Mouse (Mus musculus) cerebellum, adult 2 months (tissue): ENCODE data around the gene 2810006K23Rik. TPM values are rescaled to one million over a fixed set of nuclear protein-coding genes. Genes with fewer than 3 reads are reported as not detected.

Experiments used
- DNase-seq, 2 experiments: peaks; one replicate each; pipeline ENCODE4 v3.0.0; 2021
- H3K27ac ChIP-seq: fragments of 200-500 bp; 2 replicates; pipeline ENCODE4 v1.5.1; 2012; ENCODE audit warnings: low read length, control low read depth, inconsistent platforms; ENCODE audit not compliant: insufficient read depth
- H3K27me3 ChIP-seq: fragments of 200-500 bp; 2 replicates; pipeline ENCODE4 v1.6.1; 2012; ENCODE audit warnings: inconsistent platforms, mild to moderate bottlenecking, low read length, moderate library complexity; ENCODE audit not compliant: control insufficient read depth, insufficient read depth
- H3K4me1 ChIP-seq: fragments of 200-500 bp; 2 replicates; pipeline ENCODE4 v1.6.1; 2011; ENCODE audit warnings: low read length; ENCODE audit not compliant: control insufficient read depth, insufficient read depth
- H3K4me3 ChIP-seq: fragments of 200-500 bp; replicated peaks from 2 replicates; pipeline ENCODE3; 2011; ENCODE audit warnings: mild to moderate bottlenecking, low read depth, low read length, control low read depth; ENCODE audit not compliant: insufficient read depth
- CTCF ChIP-seq: fragments of 200-500 bp; IDR thresholded peaks from 2 replicates; pipeline ENCODE4 v1.5.1; 2011; ENCODE audit warnings: low read depth, mild to moderate bottlenecking, control low read depth, low read length, moderate library complexity, borderline replicate concordance; ENCODE audit not compliant: insufficient read depth
- POLR2A ChIP-seq: fragments of 200-500 bp; IDR thresholded peaks from 2 replicates; pipeline ENCODE4 v1.6.1; 2011; ENCODE audit warnings: low read length, control low read depth, borderline replicate concordance; ENCODE audit not compliant: insufficient read depth
- WGBS: fragments of 180-500 bp; shearing (Covaris S2); methylation state at CpG from one replicate; pipeline ENCODE4 v1.1.7; 2018; 5-methylcytosine and 5-hydroxymethylcytosine counted together
- polyA plus RNA-seq: library from polyadenylated mRNA; depleted of rRNA; stranded (reverse); fragments of >200 nt; gene quantifications from 2 replicates; pipeline ENCODE4 v1.2.3, GENCODE M21; 2012

Gene 2810006K23Rik
- polyA plus RNA-seq, 1 experiment: 10.5 TPM

GRCm38 (mm10) chr5:124351111-124351560 is 23.2 kb downstream of the 2810006K23Rik start:
- 10% methylated on average over 7 of the region's 7 CpGs for WGBS
- peak; percentile 66 to 74 for DNase-seq
- Histone ChIP-seq H3K27ac (peak overlapping the region; percentile 86), H3K4me1 (peaks cover 20% of the 10 kb centered on the region), H3K4me3 (no peak overlapping the region), H3K27me3 (no peaks in the 10 kb centered on the region)
- no peak for TF ChIP-seq POLR2A
- TF ChIP-seq CTCF: no peak

- peaks cover 20% of the 10 kb centered on the region for H3K4me1 ChIP-seq
- H3K27me3 ChIP-seq: no peaks in the 10 kb centered on the region
- TF ChIP-seq POLR2A: no peak
- peak overlapping the region; percentile 86 for H3K27ac ChIP-seq
- WGBS: 29% methylated on average over 3 of the region's 3 CpGs
- DNase-seq: no peak
- H3K4me3 ChIP-seq: peak overlapping the region; percentile 10
Observed at GRCm38 (mm10) chr5:124351604-124352003, 23.7 kb downstream of the 2810006K23Rik start.

GRCm38 (mm10) chr5:124352141-124352920 is 24.4 kb downstream of the 2810006K23Rik start:
- Histone ChIP-seq H3K4me1 (peaks cover 20% of the 10 kb centered on the region), H3K27me3 (no peaks in the 10 kb centered on the region), H3K27ac (peak overlapping the region; percentile 96), H3K4me3 (peak overlapping the region; percentile 73)
- DNase-seq: peak; percentile 87 to 91
- WGBS: 2% methylated on average over 30 of the region's 30 CpGs
- TF ChIP-seq CTCF: no peak
- peak; percentile 49; the same call in 1 of the 2 replicates for TF ChIP-seq POLR2A

- H3K4me1 ChIP-seq: peaks cover 20% of the 10 kb centered on the region
- no peaks in the 10 kb centered on the region for H3K27me3 ChIP-seq
- TF ChIP-seq CTCF (no peak), POLR2A (no peak)
- DNase-seq: peak; percentile 63 to 68
- peak overlapping the region; percentile 73 for H3K4me3 ChIP-seq
- under 1% methylated on average over 32 of the region's 32 CpGs for WGBS
- H3K27ac ChIP-seq: peak overlapping the region; percentile 96
Observed at GRCm38 (mm10) chr5:124353011-124353725, 25.3 kb downstream of the 2810006K23Rik start.

GRCm38 (mm10) chr5:124353726-124354547 is 26.0 kb downstream of the 2810006K23Rik start:
- no peaks in the 10 kb centered on the region for H3K27me3 ChIP-seq
- H3K4me1 ChIP-seq: peaks cover 18% of the 10 kb centered on the region
- H3K27ac ChIP-seq: peak overlapping the region; percentile 96
- TF ChIP-seq POLR2A: no peak
- no peak for TF ChIP-seq CTCF
- peak overlapping the region; percentile 73 for H3K4me3 ChIP-seq
- WGBS: 1% methylated on average over 114 of the region's 132 CpGs
- DNase-seq: peak; percentile 62 to 72

- Histone ChIP-seq H3K27ac (no peak overlapping the region), H3K4me1 (peaks cover 14% of the 10 kb centered on the region), H3K4me3 (peak overlapping the region; percentile 87), H3K27me3 (no peaks in the 10 kb centered on the region)
- TF ChIP-seq POLR2A: no peak
- no peak for TF ChIP-seq CTCF
- whole genome bisulfite sequencing: under 1% methylated on average over 37 of the region's 60 CpGs
- DNase-seq: peak; percentile 61 to 68
Observed at GRCm38 (mm10) chr5:124354574-124355424, 26.9 kb downstream of the 2810006K23Rik start.
